Mouse (Mus musculus) embryo, embryonic 10.5 days (tissue): Measurements from ENCODE around the gene Med13l.

ENCODE experiments used
- DNase-seq: peaks from one replicate; pipeline ENCODE4 v3.0.0-alpha.2; 2015; ENCODE audit warnings: low spot score

Med13l gene

GRCm38 (mm10) chr5:118594470-118595236 is 34.2 kb downstream of the Med13l start:
- DNase-seq = peak; percentile 74

- no peak for DNase-seq
Observed at GRCm38 (mm10) chr5:118595901-118596300, 35.4 kb downstream of the Med13l start.

- DNase-seq = no peak
Observed at GRCm38 (mm10) chr5:118596452-118597092, 36.1 kb downstream of the Med13l start.

GRCm38 (mm10) chr5:118598601-118599000 is 38.1 kb downstream of the Med13l start:
- no peak for DNase-seq

- DNase-seq = no peak
Observed at GRCm38 (mm10) chr5:118601452-118601851, 41.0 kb downstream of the Med13l start.

- no peak for DNase-seq
Observed at GRCm38 (mm10) chr5:118602706-118603105, 42.2 kb downstream of the Med13l start.

GRCm38 (mm10) chr5:118605424-118606067 is 45.1 kb downstream of the Med13l start:
- DNase-seq = no peak

- no peak for DNase-seq
Observed at GRCm38 (mm10) chr5:118606636-118607035, 46.2 kb downstream of the Med13l start.

- no peak for DNase-seq
Observed at GRCm38 (mm10) chr5:118607900-118608299, 47.4 kb downstream of the Med13l start.

- no peak for DNase-seq
Observed at GRCm38 (mm10) chr5:118610468-118610867, 50.0 kb downstream of the Med13l start.

- no peak for DNase-seq
Observed at GRCm38 (mm10) chr5:118612956-118613631, 52.6 kb downstream of the Med13l start.

- no peak for DNase-seq
Observed at GRCm38 (mm10) chr5:118613704-118614103, 53.2 kb downstream of the Med13l start.

GRCm38 (mm10) chr5:118614116-118614515 is 53.6 kb downstream of the Med13l start:
- DNase-seq = no peak

- DNase-seq = peak; percentile 35
Observed at GRCm38 (mm10) chr5:118614571-118614981, 54.1 kb downstream of the Med13l start.

- DNase-seq = peak; percentile 24
Observed at GRCm38 (mm10) chr5:118618963-118619610, 58.6 kb downstream of the Med13l start.

- peak; percentile 50 for DNase-seq
Observed at GRCm38 (mm10) chr5:118619801-118620200, 59.3 kb downstream of the Med13l start.

- no peak for DNase-seq
Observed at GRCm38 (mm10) chr5:118620330-118620910, 59.9 kb downstream of the Med13l start.

- no peak for DNase-seq
Observed at GRCm38 (mm10) chr5:118621877-118622276, 61.4 kb downstream of the Med13l start.

GRCm38 (mm10) chr5:118622346-118622745 is 61.9 kb downstream of the Med13l start:
- no peak for DNase-seq

- DNase-seq = no peak
Observed at GRCm38 (mm10) chr5:118623797-118624196, 63.3 kb downstream of the Med13l start.

- no peak for DNase-seq
Observed at GRCm38 (mm10) chr5:118627630-118628029, 67.2 kb downstream of the Med13l start.
